In the genomic region with DNA sequence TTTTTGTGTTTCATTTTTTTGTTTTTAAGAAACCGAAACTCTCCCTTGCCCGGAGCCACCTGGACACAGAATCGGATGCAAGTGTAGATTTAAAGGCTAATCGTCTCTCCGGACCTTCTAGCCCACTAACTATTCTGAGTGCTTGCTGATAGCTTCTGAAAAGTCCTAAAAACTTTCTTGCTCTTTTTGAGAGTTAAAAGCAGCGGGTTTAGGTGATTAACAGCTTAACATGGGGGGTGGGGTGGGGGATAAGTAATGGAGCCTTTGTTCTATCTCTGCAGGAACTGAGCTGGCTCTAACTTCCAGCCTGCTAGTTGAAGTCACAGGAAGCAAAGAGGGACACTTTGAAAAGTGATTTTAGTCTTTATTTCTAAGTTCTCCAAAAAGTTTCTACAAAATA, we compare ENCODE assay signal across 25 mouse cellular contexts. TPM values are rescaled to one million over a fixed set of nuclear protein-coding genes. Genes with fewer than 3 reads are reported as not detected.
DNase-seq lines count a peak whose midpoint lies in the region; ATAC-seq and TF ChIP-seq lines count a peak whose summit lies in the region.
"Had no signal": no experiment of that assay in that cellular context is flagged by ENCODE, and none has a peak within 500 bp of the region (broad histone marks: within the 10 kb centered on the region; RNA-seq: fewer than 3 reads in every experiment).

No protein-coding gene starts in this region.

- DNase-seq in midbrain, embryonic 11.5 days (ENCODE audit: low spot score, missing footprints) = peak; percentile 59
- no peak for DNase-seq in midbrain, embryonic 14.5 days
- DNase-seq in CH12.LX (ENCODE audit: extremely low read depth) (no peak), R1 (ENCODE audit: low read depth, low spot score) (peak; percentile 25)
- DNase-seq in Muller cell, postnatal 12 days (ENCODE audit: inconsistent ontology term) = no peak
- DNase-seq: adrenal gland, adult 2 months; adrenal gland, adult 8-10 months; adrenal gland, postnatal 10 days; adrenal gland, postnatal 14 days; adrenal gland, postnatal 25 days; adrenal gland, postnatal 36 days; B cell, adult 2 months; cerebellum, adult 11 months; cerebellum, adult 11-12 months; cerebellum, adult 18-20 months; cerebellum, adult 2 months; cerebellum, adult 8-10 months; cerebellum, adult 9-10 months had no signal

- no peak for TF ChIP-seq POLR2A in CH12.LX (IDR thresholded peaks at IDR 0.05; ENCODE audit: low read depth, low read length)

- no peak for ATAC-seq in midbrain, embryonic 11.5 days (ENCODE audit: low FRiP score)
- no peak for ATAC-seq in midbrain, embryonic 14.5 days (ENCODE audit: low FRiP score, low TSS enrichment)
- ATAC-seq in megakaryocyte, adult 5-6 weeks (ENCODE audit: poor library complexity, severe bottlenecking) = no peak
- ATAC-seq: activated CD4-positive, CD25-positive, alpha-beta regulatory T cell, adult 4 months; CD4-positive, CD25-positive, alpha-beta regulatory T cell, adult 4 months; Patski had no signal

- 72% methylated on average over 6 of the region's 6 CpGs for whole genome bisulfite sequencing in midbrain, embryonic 11.5 days
- WGBS in midbrain, embryonic 14.5 days = 73% methylated on average over 6 of the region's 6 CpGs

- in situ Hi-C loops in CH12.LX (cut with MboI; ENCODE audit: low pct_ligation_motif_present, low pct_unique_long_range_greater_than_20kb, low sequenced_read_pairs) = no loop called here

- no peak overlapping the region for H3K4me3 ChIP-seq in midbrain, embryonic 11.5 days (ENCODE audit: low read depth, low read length)
- H3K4me3 ChIP-seq in midbrain, embryonic 14.5 days (replicated peaks; ENCODE audit: low read depth, low read length) = no peak overlapping the region
- H3K4me3 ChIP-seq in CH12.LX (replicated peaks in 1 of 3; ENCODE audit: low read depth in 2 of 3, low read length in 2 of 3, poor library complexity in 1 of 3) = no peak overlapping the region

- H3K9me3 ChIP-seq in midbrain, embryonic 11.5 days (ENCODE audit: control insufficient read depth, low read length) = no peaks in the 10 kb centered on the region
- H3K9me3 ChIP-seq in midbrain, embryonic 14.5 days (ENCODE audit: control insufficient read depth, low read length) = no peaks in the 10 kb centered on the region
- peaks cover 2% of the 10 kb centered on the region for H3K9me3 ChIP-seq in CH12.LX (replicated peaks; ENCODE audit: low read length)
- H3K9me3 ChIP-seq: G1E had no signal

- no peaks in the 10 kb centered on the region; the same call in 1 of the 2 replicates for H3K4me1 ChIP-seq in midbrain, embryonic 11.5 days (ENCODE audit: control insufficient read depth, insufficient read depth, low read length)
- H3K4me1 ChIP-seq in midbrain, embryonic 14.5 days (ENCODE audit: control insufficient read depth, insufficient read depth, low read length) = no peaks in the 10 kb centered on the region
- no peaks in the 10 kb centered on the region for H3K4me1 ChIP-seq in CH12.LX (ENCODE audit: control insufficient read depth in 1 of 2, insufficient read depth in 2 of 2)

- TF ChIP-seq CTCF in CH12.LX (conservative IDR thresholded peaks at IDR 0.05 in 1 of 2, IDR thresholded peaks at IDR 0.05 in 1 of 2; ENCODE audit: low read depth in 2 of 2, low read length in 2 of 2) = no peak

- no peak for TF ChIP-seq RAD21 in CH12.LX (IDR thresholded peaks at IDR 0.05; ENCODE audit: low read depth, low read length)

- TF ChIP-seq EP300 in CH12.LX (IDR thresholded peaks at IDR 0.05; ENCODE audit: low read length) = no peak

- H3K4me2 ChIP-seq in midbrain, embryonic 11.5 days = no peak overlapping the region
- H3K4me2 ChIP-seq in midbrain, embryonic 14.5 days (ENCODE audit: low read length) = no peak overlapping the region
- H3K4me2 ChIP-seq in CH12.LX (ENCODE audit: insufficient read depth, low read depth, poor library complexity, severe bottlenecking) = peak overlapping the region; percentile 36

- H3K9ac ChIP-seq in midbrain, embryonic 11.5 days (ENCODE audit: low read length) = no peak overlapping the region
- no peak overlapping the region for H3K9ac ChIP-seq in midbrain, embryonic 14.5 days (replicated peaks; ENCODE audit: low read length)
- H3K9ac ChIP-seq in CH12.LX (ENCODE audit: insufficient read depth, low read depth) = no peak overlapping the region

- no peak overlapping the region for H3K27ac ChIP-seq in midbrain, embryonic 11.5 days (ENCODE audit: low read depth, low read length)
- no peak overlapping the region for H3K27ac ChIP-seq in midbrain, embryonic 14.5 days (replicated peaks; ENCODE audit: low read depth, low read length)
- no peak overlapping the region for H3K27ac ChIP-seq in CH12.LX (ENCODE audit: insufficient read depth, low read depth)

- no peaks in the 10 kb centered on the region for H3K79me2 ChIP-seq in CH12.LX (replicated peaks; ENCODE audit: control insufficient read depth, extremely low read depth, insufficient read depth, poor library complexity, severe bottlenecking)

- dilution Hi-C loops in CH12.LX (cut with MboI; ENCODE audit: extremely low pct_ligation_motif_present, extremely low pct_unique_long_range_greater_than_20kb, low sequenced_read_pairs) = no loop called here

- H3K36me3 ChIP-seq in midbrain, embryonic 11.5 days (ENCODE audit: control insufficient read depth, insufficient read depth, low read length) = no peaks in the 10 kb centered on the region
- no peaks in the 10 kb centered on the region for H3K36me3 ChIP-seq in midbrain, embryonic 14.5 days (ENCODE audit: control insufficient read depth, insufficient read depth, low read length)
- H3K36me3 ChIP-seq in CH12.LX (replicated peaks in 1 of 2; ENCODE audit: control insufficient read depth in 1 of 2, insufficient read depth in 1 of 2, low read length in 1 of 2) = no peaks in the 10 kb centered on the region
- H3K36me3 ChIP-seq: G1E had no signal

- H3K27me3 ChIP-seq in midbrain, embryonic 11.5 days (ENCODE audit: control insufficient read depth, insufficient read depth, low read length) = no peaks in the 10 kb centered on the region
- H3K27me3 ChIP-seq in midbrain, embryonic 14.5 days (ENCODE audit: control insufficient read depth, insufficient read depth, low read length) = no peaks in the 10 kb centered on the region
- H3K27me3 ChIP-seq in CH12.LX (replicated peaks) = no peaks in the 10 kb centered on the region

TF ChIP-seq in CH12.LX, 34 proteins besides CTCF, POLR2A, EP300 and RAD21:
- no peak for TF ChIP-seq KAT2A (IDR thresholded peaks at IDR 0.05; ENCODE audit: insufficient replicate concordance, low read length)
- TF ChIP-seq E2F4 (IDR thresholded peaks at IDR 0.05; ENCODE audit: insufficient replicate concordance, low read depth, low read length) = no peak
- no peak for TF ChIP-seq UBTF (IDR thresholded peaks at IDR 0.05; ENCODE audit: low read depth, low read length)
- no peak for TF ChIP-seq ZKSCAN1 (IDR thresholded peaks at IDR 0.05; ENCODE audit: borderline replicate concordance, low read depth, low read length)
- no peak for TF ChIP-seq JUND (conservative IDR thresholded peaks at IDR 0.05; ENCODE audit: low read depth, low read length)
- no peak for TF ChIP-seq PAX5 (IDR thresholded peaks at IDR 0.05; ENCODE audit: low read length)
- no peak for TF ChIP-seq CHD2 (IDR thresholded peaks at IDR 0.05; ENCODE audit: low read length)
- no peak for TF ChIP-seq ETS1 (conservative IDR thresholded peaks at IDR 0.05; ENCODE audit: low read depth, low read length)
- TF ChIP-seq USF1 (IDR thresholded peaks at IDR 0.05; ENCODE audit: low read depth, low read length) = no peak
- TF ChIP-seq BHLHE40 (IDR thresholded peaks at IDR 0.05; ENCODE audit: low read depth, low read length) = no peak
- no peak for TF ChIP-seq ELF1 (IDR thresholded peaks at IDR 0.05; ENCODE audit: low read depth, low read length)
- TF ChIP-seq MAFK (IDR thresholded peaks at IDR 0.05; ENCODE audit: insufficient replicate concordance, low read length) = no peak
- TF ChIP-seq MAZ (IDR thresholded peaks at IDR 0.05; ENCODE audit: low read depth, low read length) = no peak
- TF ChIP-seq RCOR1 (conservative IDR thresholded peaks at IDR 0.05; ENCODE audit: low read depth, low read length) = no peak
- TF ChIP-seq MYC (IDR thresholded peaks at IDR 0.05; ENCODE audit: low read depth, low read length) = no peak
- TF ChIP-seq ZC3H11A (IDR thresholded peaks at IDR 0.05; ENCODE audit: low read depth, low read length) = no peak
- no peak for TF ChIP-seq POLR2AphosphoS2 (IDR thresholded peaks at IDR 0.05; ENCODE audit: low read depth, low read length)
- no peak for TF ChIP-seq SMC3 (IDR thresholded peaks at IDR 0.05; ENCODE audit: low read depth, low read length)
- no peak for TF ChIP-seq JUN (IDR thresholded peaks at IDR 0.05; ENCODE audit: insufficient read depth, low read depth, low read length)

RNA-seq across cellular contexts. Expression of a gene that starts 24.2 kb away (rescaled TPM):
- 2.0 and 2.5 TPM in 2 replicates for polyA plus RNA-seq in midbrain, embryonic 11.5 days (2014; fragmentation: Nextera tagmentation; extraction: Ambion mirVana)
- 15.0 and 15.1 TPM in 2 replicates for polyA plus RNA-seq in midbrain, embryonic 14.5 days (2014; fragmentation: Nextera tagmentation; extraction: Ambion mirVana)
- total RNA-seq in CH12.LX (2012; rRNA removed) = 0.04 TPM in 1 of 2 replicates, not detected in the other
- 0.11 and 0.20 TPM in 2 replicates for total RNA-seq in CH12.LX (2014; rRNA removed)
- polyA plus RNA-seq in CH12.LX (2012; ENCODE audit: insufficient read length, low read depth) = 0.30 TPM in 1 of 2 replicates, not detected in the other
- total RNA-seq in megakaryocyte, adult 5-6 weeks (2015) = not detected in 2 replicates
- total RNA-seq in megakaryocyte, adult 5-6 weeks (2017) = not detected in 2 replicates
- total RNA-seq: MEL had no signal
- polyA plus RNA-seq: activated CD4-positive, CD25-positive, alpha-beta regulatory T cell, adult 4 months; C2C12; G1E had no signal

Comparison
In these comparisons a context has a peak if more than half of its experiments do, and no peak if none do; other contexts are left out.
1. DNase-seq: peak in midbrain, embryonic 11.5 days (single experiment) and R1 (single experiment); none in midbrain, embryonic 14.5 days (single experiment), CH12.LX (single experiment) and Muller cell, postnatal 12 days (single experiment).